Mouse (Mus musculus): ENCODE measurements around the gene Ska2.

Ska2 gene

GRCm38 (mm10) chr11:87173625-87174024 lies 64.6 kb downstream of the Ska2 start:
- no peak for DNase-seq (ENCODE audit: low spot score)

Measured in ovary, postnatal 36 days (tissue).